Mouse (Mus musculus): ENCODE results near the gene Hormad2.

Gene Hormad2

GRCm38 (mm10) chr11:4440978-4441377, at the start of gene Hormad2:
Gene Hormad2, minus strand, starts transcription at chr11:4441105.
- DNase-seq (ENCODE audit: low read depth, low spot score), result no peak

- DNase-seq (ENCODE audit: low read depth, low spot score), result no peak
Observed at GRCm38 (mm10) chr11:4489207-4489606, 48.3 kb upstream of the Hormad2 start.

- no peak for DNase-seq (ENCODE audit: low read depth, low spot score)
Observed at GRCm38 (mm10) chr11:4488798-4489197, 47.9 kb upstream of the Hormad2 start.

- DNase-seq (ENCODE audit: low read depth, low spot score), result no peak
Observed at GRCm38 (mm10) chr11:4488367-4488766, 47.5 kb upstream of the Hormad2 start.

GRCm38 (mm10) chr11:4487401-4487965, 46.6 kb upstream of the Hormad2 start:
- no peak for DNase-seq (ENCODE audit: low read depth, low spot score)

- no peak for DNase-seq (ENCODE audit: low read depth, low spot score)
Observed at GRCm38 (mm10) chr11:4484541-4484940, 43.6 kb upstream of the Hormad2 start.

- no peak for DNase-seq (ENCODE audit: low read depth, low spot score)
Observed at GRCm38 (mm10) chr11:4482641-4483040, 41.7 kb upstream of the Hormad2 start.

- DNase-seq (ENCODE audit: low read depth, low spot score), result no peak
Observed at GRCm38 (mm10) chr11:4476184-4476697, 35.3 kb upstream of the Hormad2 start.

GRCm38 (mm10) chr11:4472464-4473179, 31.7 kb upstream of the Hormad2 start:
- DNase-seq (ENCODE audit: low read depth, low spot score), result no peak

- no peak for DNase-seq (ENCODE audit: low read depth, low spot score)
Observed at GRCm38 (mm10) chr11:4471734-4472133, 30.8 kb upstream of the Hormad2 start.

- DNase-seq (ENCODE audit: low read depth, low spot score), result no peak
Observed at GRCm38 (mm10) chr11:4471251-4471650, 30.3 kb upstream of the Hormad2 start.

- DNase-seq (ENCODE audit: low read depth, low spot score), result no peak
Observed at GRCm38 (mm10) chr11:4469091-4469490, 28.2 kb upstream of the Hormad2 start.

- DNase-seq (ENCODE audit: low read depth, low spot score), result no peak
Observed at GRCm38 (mm10) chr11:4467436-4467835, 26.5 kb upstream of the Hormad2 start.

- DNase-seq (ENCODE audit: low read depth, low spot score), result no peak
Observed at GRCm38 (mm10) chr11:4466191-4466590, 25.3 kb upstream of the Hormad2 start.

GRCm38 (mm10) chr11:4464616-4465015, 23.7 kb upstream of the Hormad2 start:
- no peak for DNase-seq (ENCODE audit: low read depth, low spot score)

- DNase-seq (ENCODE audit: low read depth, low spot score), result no peak
Observed at GRCm38 (mm10) chr11:4464186-4464585, 23.3 kb upstream of the Hormad2 start.

- DNase-seq (ENCODE audit: low read depth, low spot score), result no peak
Observed at GRCm38 (mm10) chr11:4462868-4463267, 22.0 kb upstream of the Hormad2 start.

GRCm38 (mm10) chr11:4461154-4461553, 20.2 kb upstream of the Hormad2 start:
- no peak for DNase-seq (ENCODE audit: low read depth, low spot score)

GRCm38 (mm10) chr11:4460615-4461014, 19.7 kb upstream of the Hormad2 start:
- DNase-seq (ENCODE audit: low read depth, low spot score), result no peak

GRCm38 (mm10) chr11:4454895-4455535, 14.1 kb upstream of the Hormad2 start:
- no peak for DNase-seq (ENCODE audit: low read depth, low spot score)

GRCm38 (mm10) chr11:4452467-4453184, 11.7 kb upstream of the Hormad2 start:
- no peak for DNase-seq (ENCODE audit: low read depth, low spot score)

- DNase-seq (ENCODE audit: low read depth, low spot score), result peak; percentile 9
Observed at GRCm38 (mm10) chr11:4451116-4451515, 10.2 kb upstream of the Hormad2 start.
